Mouse (Mus musculus): ENCODE results near the gene Glipr2. TPM values are rescaled to one million over a fixed set of nuclear protein-coding genes. Genes with fewer than 3 reads are reported as not detected.

The Glipr2 gene
- 116 to 119 TPM (median 118 TPM) in 3 replicates for total RNA-seq (2017)

GRCm38 (mm10) chr4:43957292-43957845, at the start of gene Glipr2:
Gene Glipr2, plus strand, starts transcription at chr4:43957401.
- peak; percentile 92 for ATAC-seq (replicated peaks; ENCODE audit: insufficient number of reproducible peaks, low FRiP score, low TSS enrichment, poor library complexity, severe bottlenecking)

DNA sequence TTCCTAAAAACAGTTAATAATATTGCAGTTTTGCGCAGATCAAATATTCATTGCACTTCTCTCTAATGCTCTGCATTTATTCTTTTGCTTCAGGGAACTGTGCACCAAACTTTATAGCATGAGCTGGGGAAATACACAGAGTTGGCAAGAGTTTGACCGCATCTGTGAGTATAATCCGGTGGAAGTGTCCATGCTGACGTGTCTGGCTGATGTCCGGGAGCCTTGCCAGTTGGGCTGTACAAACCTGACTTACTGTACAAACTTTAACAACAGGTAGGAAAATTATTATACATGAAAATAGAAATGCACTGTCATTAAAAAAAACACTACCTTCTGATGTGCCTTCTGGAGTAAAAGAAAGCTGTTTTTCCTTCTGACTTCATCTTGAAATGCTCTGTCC, 39.0 kb upstream of the Glipr2 start:
- no peak for ATAC-seq (replicated peaks; ENCODE audit: insufficient number of reproducible peaks, low FRiP score, low TSS enrichment, poor library complexity, severe bottlenecking)

GRCm38 (mm10) chr4:43920602-43921001, 36.6 kb upstream of the Glipr2 start:
- ATAC-seq (replicated peaks; ENCODE audit: insufficient number of reproducible peaks, low FRiP score, low TSS enrichment, poor library complexity, severe bottlenecking), result no peak

GRCm38 (mm10) chr4:43925125-43925524, 32.1 kb upstream of the Glipr2 start:
- ATAC-seq (replicated peaks; ENCODE audit: insufficient number of reproducible peaks, low FRiP score, low TSS enrichment, poor library complexity, severe bottlenecking), result no peak

- peak; percentile 72 for ATAC-seq (replicated peaks; ENCODE audit: insufficient number of reproducible peaks, low FRiP score, low TSS enrichment, poor library complexity, severe bottlenecking)
These were observed 31.4 kb upstream of the Glipr2 start for GRCm38 (mm10) chr4:43925779-43926178.

GRCm38 (mm10) chr4:43927826-43928225, 29.4 kb upstream of the Glipr2 start:
- peak; percentile 48; the same call in 1 of the 2 replicates for ATAC-seq (replicated peaks; ENCODE audit: insufficient number of reproducible peaks, low FRiP score, low TSS enrichment, poor library complexity, severe bottlenecking)

GRCm38 (mm10) chr4:43931877-43932276, 25.3 kb upstream of the Glipr2 start:
- ATAC-seq (replicated peaks; ENCODE audit: insufficient number of reproducible peaks, low FRiP score, low TSS enrichment, poor library complexity, severe bottlenecking), result no peak

DNA sequence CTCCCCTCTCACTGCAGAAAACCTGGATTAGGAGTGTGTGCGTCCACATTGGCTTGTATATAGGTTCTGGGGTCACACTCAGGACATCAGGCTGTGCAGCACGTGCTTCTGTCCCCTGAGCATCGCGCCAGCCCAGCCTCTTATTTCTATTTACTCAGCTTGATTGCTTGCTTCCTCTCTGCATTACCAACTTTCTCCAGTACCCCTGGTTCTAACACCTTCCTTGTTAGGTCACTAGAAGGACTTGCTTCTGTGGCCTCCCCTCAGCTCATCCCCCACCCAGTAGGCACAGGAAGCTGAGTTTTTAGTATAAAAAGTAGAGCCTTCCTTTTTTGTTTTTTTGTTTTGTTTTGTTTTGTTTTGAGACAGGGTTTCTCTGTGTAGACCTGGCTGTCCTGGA, 21.0 kb upstream of the Glipr2 start:
- ATAC-seq (replicated peaks; ENCODE audit: insufficient number of reproducible peaks, low FRiP score, low TSS enrichment, poor library complexity, severe bottlenecking), result 0 out of 2 replicates have a peak, but pooled peaks have one; percentile 11

DNA sequence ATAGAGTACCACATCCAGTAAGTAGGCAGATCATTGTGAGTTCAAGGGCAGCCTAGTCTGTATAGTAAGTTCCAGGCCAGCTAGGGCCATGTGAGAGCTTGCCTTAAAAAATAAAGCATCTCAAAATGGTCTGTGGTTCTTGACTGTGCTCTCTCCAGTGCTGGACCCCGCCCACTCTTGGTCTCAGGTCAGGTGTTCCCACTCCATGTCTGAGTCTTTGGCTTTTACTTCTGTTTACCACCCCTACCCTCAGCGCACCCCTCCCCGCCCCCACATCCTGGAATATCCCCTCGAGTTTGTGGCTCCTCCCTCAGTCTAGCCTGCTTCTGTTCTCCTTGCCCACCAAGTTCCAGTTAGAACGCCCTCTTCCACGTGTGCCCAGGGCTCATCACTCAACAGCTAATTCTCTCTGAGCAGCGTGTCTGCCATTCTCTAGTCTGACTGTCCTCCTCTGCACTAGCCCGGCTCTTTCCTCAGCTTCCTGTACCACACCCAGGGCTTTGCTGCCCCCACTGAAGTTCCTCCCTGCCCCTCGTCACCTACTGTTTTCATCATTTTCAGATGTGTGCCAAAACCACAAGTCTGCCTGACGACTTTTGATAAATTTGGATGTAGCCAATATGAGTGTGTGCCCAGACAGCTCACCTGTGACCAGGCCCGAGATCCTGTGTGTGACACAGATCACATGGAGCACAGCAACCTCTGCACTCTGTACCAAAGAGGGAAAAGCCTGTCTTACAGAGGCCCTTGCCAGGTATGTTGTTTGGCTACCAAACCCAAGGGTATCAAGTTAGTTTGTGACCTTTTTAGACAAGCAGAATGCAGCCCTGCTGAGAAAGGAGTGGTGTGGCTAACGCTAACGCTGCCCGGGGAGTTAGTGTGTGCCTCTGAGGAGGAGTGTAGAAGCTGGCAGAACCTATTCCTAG, 20.2 kb upstream of the Glipr2 start:
- ATAC-seq (replicated peaks; ENCODE audit: insufficient number of reproducible peaks, low FRiP score, low TSS enrichment, poor library complexity, severe bottlenecking), result peak; percentile 80

- no peak for ATAC-seq (replicated peaks; ENCODE audit: insufficient number of reproducible peaks, low FRiP score, low TSS enrichment, poor library complexity, severe bottlenecking)
These were observed 15.9 kb upstream of the Glipr2 start for GRCm38 (mm10) chr4:43941315-43941714.

DNA sequence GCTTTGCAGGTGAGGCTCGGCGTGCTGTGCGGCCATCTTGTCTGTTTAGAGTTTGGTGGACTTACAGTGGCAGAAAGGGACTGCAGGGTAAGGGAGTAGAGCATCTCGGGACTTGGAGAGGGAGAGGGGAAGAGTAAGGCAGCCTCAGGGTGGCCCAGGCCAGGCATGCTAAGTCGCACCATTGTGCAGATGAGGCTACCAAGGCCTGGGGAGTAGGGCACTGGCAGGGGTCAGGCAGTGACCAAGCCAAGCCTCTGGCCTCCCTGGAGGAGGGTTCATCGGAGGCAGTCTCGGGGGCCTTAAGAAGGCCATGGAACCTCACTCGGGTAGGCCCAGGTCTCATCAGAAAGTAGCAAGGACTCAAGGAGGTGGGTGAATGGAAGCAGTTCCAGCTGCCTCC, 14.8 kb upstream of the Glipr2 start:
- ATAC-seq (replicated peaks; ENCODE audit: insufficient number of reproducible peaks, low FRiP score, low TSS enrichment, poor library complexity, severe bottlenecking), result no peak

- no peak for ATAC-seq (replicated peaks; ENCODE audit: insufficient number of reproducible peaks, low FRiP score, low TSS enrichment, poor library complexity, severe bottlenecking)
These were observed 9.6 kb upstream of the Glipr2 start for GRCm38 (mm10) chr4:43947571-43947970.

DNA sequence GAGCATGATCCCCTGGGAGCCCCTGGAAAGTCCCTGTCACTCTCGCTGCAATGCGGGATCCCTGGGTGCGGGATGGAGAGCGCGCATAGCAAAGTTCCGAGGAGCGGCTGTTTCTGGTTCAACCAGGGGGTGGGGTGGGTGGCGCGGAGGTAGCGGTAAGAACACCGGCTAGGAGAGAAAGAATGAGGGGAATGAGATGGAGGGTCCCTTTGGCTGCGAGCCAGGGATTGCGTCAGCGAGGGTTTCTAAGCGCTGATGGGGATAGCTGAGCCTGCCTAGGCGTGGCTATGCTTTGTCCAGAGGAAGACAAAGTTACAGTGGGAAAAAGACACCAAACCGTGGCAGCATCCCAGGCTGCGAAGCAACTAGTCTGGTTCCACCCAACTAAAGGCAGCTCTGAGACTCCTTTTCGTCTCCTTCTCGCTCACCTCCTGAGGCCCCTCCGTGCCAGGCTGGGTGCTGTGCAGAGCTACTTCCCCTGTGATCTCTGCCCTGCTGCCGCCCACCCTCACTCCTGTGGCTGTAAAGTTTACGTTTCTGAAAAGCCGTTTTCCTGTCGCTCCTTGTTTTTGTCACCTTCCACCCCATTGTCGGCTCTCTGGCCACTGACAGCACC, 753 bp downstream of the Glipr2 start:
- no peak for ATAC-seq (replicated peaks; ENCODE audit: insufficient number of reproducible peaks, low FRiP score, low TSS enrichment, poor library complexity, severe bottlenecking)

- peak; percentile 13; the same call in 1 of the 2 replicates for ATAC-seq (replicated peaks; ENCODE audit: insufficient number of reproducible peaks, low FRiP score, low TSS enrichment, poor library complexity, severe bottlenecking)
These were observed 2.5 kb downstream of the Glipr2 start for GRCm38 (mm10) chr4:43959523-43960179.

DNA sequence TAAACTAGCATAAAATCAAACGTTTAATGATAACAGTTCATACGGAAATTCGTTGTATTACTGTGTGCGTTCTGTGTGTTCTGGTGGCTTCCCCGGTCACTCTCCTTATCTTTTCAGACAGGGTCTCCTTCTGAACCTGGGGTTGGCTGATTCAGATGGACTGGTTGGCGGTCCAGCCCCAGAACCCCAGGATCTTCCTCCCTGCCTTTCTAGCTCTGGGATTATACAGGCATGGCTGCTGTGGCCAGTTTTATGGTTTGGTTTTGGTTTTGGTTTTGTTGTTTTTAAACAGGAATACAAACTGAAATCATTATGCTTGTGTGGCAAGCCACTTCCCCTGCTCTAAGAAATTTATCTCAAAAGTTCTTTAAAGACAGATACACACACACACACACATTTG, 3.0 kb downstream of the Glipr2 start:
- ATAC-seq (replicated peaks; ENCODE audit: insufficient number of reproducible peaks, low FRiP score, low TSS enrichment, poor library complexity, severe bottlenecking), result no peak

DNA sequence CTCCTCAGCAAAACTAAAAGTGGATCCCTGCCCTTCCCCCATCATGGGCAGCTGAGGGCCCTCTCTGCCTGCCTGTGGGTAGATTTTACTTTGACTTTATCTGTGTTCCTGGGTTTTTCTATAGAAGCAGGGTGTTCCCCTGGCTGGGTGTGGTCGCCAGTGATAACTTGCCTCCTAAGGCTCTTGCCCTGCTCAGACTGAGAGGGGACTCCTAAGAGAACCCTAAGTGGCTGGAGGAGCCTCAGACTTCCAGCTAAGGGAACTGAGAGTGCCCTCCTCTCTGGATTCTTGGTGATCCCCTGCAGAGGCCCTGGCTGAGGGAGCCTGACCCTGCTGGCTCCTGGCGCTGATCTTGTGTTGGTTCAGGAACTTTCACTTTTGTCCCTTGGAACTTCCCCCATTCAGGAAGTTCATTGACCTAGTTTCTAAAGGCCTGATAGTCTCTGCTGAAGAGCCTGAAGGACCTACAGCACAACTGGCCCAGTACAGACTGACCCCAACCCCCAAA, 7.2 kb downstream of the Glipr2 start:
- no peak for ATAC-seq (replicated peaks; ENCODE audit: insufficient number of reproducible peaks, low FRiP score, low TSS enrichment, poor library complexity, severe bottlenecking)

GRCm38 (mm10) chr4:43964951-43965684, 7.9 kb downstream of the Glipr2 start:
- ATAC-seq (replicated peaks; ENCODE audit: insufficient number of reproducible peaks, low FRiP score, low TSS enrichment, poor library complexity, severe bottlenecking), result no peak

DNA sequence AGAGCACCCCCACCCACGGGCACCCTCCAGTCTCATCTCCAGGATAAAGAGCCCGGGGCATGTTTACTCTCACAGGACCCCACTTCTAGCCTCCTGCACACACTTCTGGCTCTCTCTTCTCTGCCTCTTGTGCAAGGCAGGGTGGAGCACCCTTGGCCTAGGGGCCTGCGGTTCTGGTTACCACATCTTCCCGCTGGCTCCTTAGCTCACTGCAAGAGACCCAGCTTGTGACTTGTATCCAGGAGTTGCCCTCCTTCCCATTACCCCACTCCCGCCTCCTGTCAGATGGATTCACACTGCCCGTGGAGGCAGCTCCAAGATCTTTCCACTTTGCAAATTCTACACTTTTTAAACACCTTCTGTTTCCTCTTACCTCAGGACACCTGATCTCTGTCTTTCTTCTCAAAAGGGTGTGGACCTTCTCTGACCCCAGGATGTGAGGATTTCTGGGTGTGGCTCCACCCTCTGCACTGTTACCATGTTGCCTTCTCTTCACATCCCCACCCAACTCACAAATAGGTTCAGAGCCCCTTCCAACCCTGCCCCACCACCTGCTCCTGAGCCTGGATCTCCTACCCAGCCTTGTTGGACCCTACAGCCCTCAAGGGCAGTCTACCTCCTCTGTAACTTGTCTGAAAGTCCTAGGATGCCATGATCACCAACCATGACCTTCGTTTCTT, 8.8 kb downstream of the Glipr2 start:
- peak; percentile 71 for ATAC-seq (replicated peaks; ENCODE audit: insufficient number of reproducible peaks, low FRiP score, low TSS enrichment, poor library complexity, severe bottlenecking)
